Mouse (Mus musculus) thymus, adult 2 months (tissue): ENCODE measurements around the gene Arhgef7.

Experiments
- CTCF ChIP-seq: fragments of 200-500 bp; IDR thresholded peaks from 2 replicates; pipeline ENCODE4 v1.5.1; 2012; ENCODE audit warnings: mild to moderate bottlenecking, control low read depth, low read length, moderate library complexity, borderline replicate concordance; ENCODE audit not compliant: control insufficient read depth, poor library complexity, insufficient read depth; ENCODE audit errors: extremely low read depth
- POLR2A ChIP-seq: fragments of 200-500 bp; IDR thresholded peaks from 2 replicates; pipeline ENCODE4 v1.6.1; 2012; ENCODE audit warnings: mild to moderate bottlenecking, low read length, control low read depth, moderate library complexity; ENCODE audit not compliant: control insufficient read depth, poor library complexity, insufficient read depth; ENCODE audit errors: extremely low read depth

DNA sequence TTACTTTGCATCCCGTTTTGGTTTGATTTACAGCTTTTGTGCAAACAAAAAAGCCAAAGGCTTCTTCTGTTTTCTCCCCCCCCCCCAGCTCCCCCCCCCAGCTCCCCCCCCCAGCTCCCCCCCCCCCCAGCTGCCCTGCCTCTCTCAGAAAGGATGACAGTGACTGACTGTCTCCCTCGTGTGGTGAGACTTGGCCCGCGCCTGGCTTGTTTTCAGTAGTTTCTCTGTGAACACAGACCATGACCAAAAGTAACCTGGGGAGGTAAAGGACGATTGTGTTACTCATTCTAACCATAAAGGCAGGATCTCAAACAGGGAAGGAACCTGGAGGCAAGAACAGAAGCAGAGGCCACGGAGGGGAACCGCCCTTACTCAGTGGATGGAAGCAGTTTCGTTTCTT, 60.7 kb downstream of the Arhgef7 start:
- no peak for TF ChIP-seq POLR2A
- TF ChIP-seq CTCF, result no peak
